ENCODE assay signal across 8 mouse cellular contexts in the genomic region with DNA sequence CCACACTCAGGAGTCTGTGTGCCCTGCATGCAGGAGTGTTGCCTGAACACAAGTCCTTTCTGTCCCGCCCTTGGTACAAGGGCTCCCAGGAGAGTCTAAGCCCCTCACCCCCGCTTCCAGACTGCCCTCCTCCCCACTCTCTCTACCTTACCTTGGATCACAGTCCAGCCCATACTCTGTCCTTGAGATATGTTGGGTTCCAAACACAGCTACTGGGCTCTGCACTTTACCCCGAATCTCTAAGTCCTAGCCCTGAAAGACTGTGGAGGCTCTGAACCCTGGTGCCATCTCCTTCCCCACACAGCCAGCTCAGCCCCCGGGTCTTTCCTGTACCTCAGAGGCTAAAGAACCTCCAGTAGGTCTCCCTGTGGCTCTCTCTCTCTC.
DNase-seq lines count a peak whose midpoint lies in the region; ATAC-seq and TF ChIP-seq lines count a peak whose summit lies in the region.

No protein-coding gene starts in this region.

- H3K4me2 ChIP-seq in liver, embryonic 12.5 days = peak overlapping the region; percentile 55
- peak overlapping the region; percentile 40 for H3K4me2 ChIP-seq in stomach, postnatal 0 days (replicated peaks; ENCODE audit: low read depth)

- ATAC-seq in liver, embryonic 12.5 days = peak; percentile 12; the same call in 1 of the 2 replicates
- no peak for ATAC-seq in stomach, postnatal 0 days (ENCODE audit: low FRiP score, low TSS enrichment)

- H3K4me3 ChIP-seq in liver, embryonic 12.5 days = peak overlapping the region; percentile 26
- H3K4me3 ChIP-seq in stomach, postnatal 0 days (ENCODE audit: low read depth, low read length) = peak overlapping the region; percentile 35

- TF ChIP-seq CTCF in stomach, postnatal 0 days (IDR thresholded peaks at IDR 0.05; ENCODE audit: low read depth) = no peak

- H3K27ac ChIP-seq in liver, embryonic 12.5 days = peak overlapping the region; percentile 70
- H3K27ac ChIP-seq in stomach, postnatal 0 days (replicated peaks) = peak overlapping the region; percentile 96

- peak; percentile 25 for DNase-seq in adrenal gland, postnatal 14 days
- no peak for DNase-seq in adrenal gland, postnatal 4 days (ENCODE audit: low spot score in 2 of 2)
- DNase-seq in thymus, postnatal 14 days = peak; percentile 14
- DNase-seq in thymus, postnatal 10 days (ENCODE audit: low spot score in 2 of 2) = no peak
- no peak for DNase-seq in stomach, postnatal 0 days (ENCODE audit: low spot score)
- DNase-seq in adrenal gland, postnatal 25 days = no peak
- no peak for DNase-seq in adrenal gland, adult 8-10 months

- H3K27me3 ChIP-seq in liver, embryonic 12.5 days (replicated peaks) = no peaks in the 10 kb centered on the region; the same call in 1 of the 2 replicates
- no peaks in the 10 kb centered on the region for H3K27me3 ChIP-seq in stomach, postnatal 0 days (ENCODE audit: control insufficient read depth, insufficient read depth, low read length)

- no peaks in the 10 kb centered on the region for H3K36me3 ChIP-seq in liver, embryonic 12.5 days
- no peaks in the 10 kb centered on the region for H3K36me3 ChIP-seq in stomach, postnatal 0 days (ENCODE audit: control insufficient read depth, insufficient read depth, low read length)

- WGBS in liver, embryonic 12.5 days (ENCODE audit: insufficient replicate concordance) = 21% methylated on average over 4 of the region's 4 CpGs
- 26% methylated on average over 4 of the region's 4 CpGs for WGBS in stomach, postnatal 0 days

- TF ChIP-seq EP300 in stomach, postnatal 0 days (optimal IDR thresholded peaks at IDR 0.05) = no peak

- H3K9me3 ChIP-seq in liver, embryonic 12.5 days (replicated peaks) = no peaks in the 10 kb centered on the region
- H3K9me3 ChIP-seq in stomach, postnatal 0 days (ENCODE audit: control insufficient read depth, low read length) = no peaks in the 10 kb centered on the region

- peaks cover 24% of the 10 kb centered on the region for H3K4me1 ChIP-seq in liver, embryonic 12.5 days
- peaks cover 6% of the 10 kb centered on the region; the same call in 1 of the 2 replicates for H3K4me1 ChIP-seq in stomach, postnatal 0 days (replicated peaks; ENCODE audit: control insufficient read depth, insufficient read depth)

- no peak overlapping the region for H3K9ac ChIP-seq in liver, embryonic 12.5 days
- peak overlapping the region; percentile 62 for H3K9ac ChIP-seq in stomach, postnatal 0 days (ENCODE audit: low read length)

Comparison
In these comparisons a context has a peak if more than half of its experiments do, and no peak if none do; other contexts are left out.
1. DNase-seq: peak in adrenal gland, postnatal 14 days (single experiment) and thymus, postnatal 14 days (single experiment); none in adrenal gland, postnatal 4 days (0 of 2), thymus, postnatal 10 days (0 of 2), stomach, postnatal 0 days (single experiment), adrenal gland, postnatal 25 days (single experiment) and adrenal gland, adult 8-10 months (single experiment).